Mouse (Mus musculus): ENCODE measurements at regions not wholly inside any gene's neighbourhood (a gene's known extent, or its start where the extent isn't known, plus 50 kb on each side); places are given as distances from the start of the nearest gene placed in this dataset.

DNA sequence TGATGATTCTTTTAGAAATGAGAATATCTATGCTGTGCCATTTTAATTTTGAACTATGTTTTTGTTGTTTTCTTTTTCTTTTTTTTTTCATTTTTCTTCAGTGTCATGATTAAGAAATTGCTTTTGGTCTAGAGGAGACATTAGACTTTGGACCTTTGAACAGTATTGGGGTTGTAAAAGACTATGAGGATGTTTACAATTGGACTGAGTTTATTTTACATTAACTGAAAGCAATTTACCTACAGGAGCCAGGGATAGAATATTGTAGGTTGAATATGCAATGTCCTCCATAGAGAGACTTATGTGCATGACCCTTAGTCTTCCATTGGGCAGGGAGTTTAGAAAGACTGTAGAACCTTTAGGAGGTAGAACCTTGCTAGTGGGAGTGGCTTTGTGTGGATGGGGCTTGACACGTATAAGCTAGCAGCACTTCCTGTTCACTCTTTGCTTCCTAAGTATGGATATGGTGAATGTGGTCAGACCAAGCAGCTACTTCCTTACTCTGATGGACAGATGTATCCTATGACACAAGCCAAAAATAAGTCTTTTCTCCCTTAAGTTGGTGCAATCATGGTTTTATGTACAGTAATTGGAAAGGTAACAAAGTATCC lies 516.5 kb downstream of the 1190002N15Rik start:
- H3K36me3 ChIP-seq (ENCODE audit: control insufficient read depth, insufficient read depth, low read length) = no peaks in the 10 kb centered on the region
- H3K4me2 ChIP-seq (replicated peaks; ENCODE audit: low read depth, low read length) = no peak overlapping the region
- H3K27me3 ChIP-seq (ENCODE audit: control insufficient read depth, insufficient read depth, low read length) = no peaks in the 10 kb centered on the region
- ATAC-seq (ENCODE audit: low FRiP score) = no peak
- no peak overlapping the region for H3K4me3 ChIP-seq (ENCODE audit: low read depth, low read length)
- H3K4me1 ChIP-seq (replicated peaks; ENCODE audit: control insufficient read depth, insufficient read depth, low read length) = no peaks in the 10 kb centered on the region
- H3K9me3 ChIP-seq (ENCODE audit: control insufficient read depth, low read length) = no peaks in the 10 kb centered on the region
- no peak for DNase-seq (ENCODE audit: low spot score)
- WGBS = 92% methylated on average over 1 of the region's 1 CpGs
- H3K9ac ChIP-seq (ENCODE audit: low read depth, low read length) = no peak overlapping the region
- no peak overlapping the region for H3K27ac ChIP-seq (ENCODE audit: low read depth, low read length)

DNA sequence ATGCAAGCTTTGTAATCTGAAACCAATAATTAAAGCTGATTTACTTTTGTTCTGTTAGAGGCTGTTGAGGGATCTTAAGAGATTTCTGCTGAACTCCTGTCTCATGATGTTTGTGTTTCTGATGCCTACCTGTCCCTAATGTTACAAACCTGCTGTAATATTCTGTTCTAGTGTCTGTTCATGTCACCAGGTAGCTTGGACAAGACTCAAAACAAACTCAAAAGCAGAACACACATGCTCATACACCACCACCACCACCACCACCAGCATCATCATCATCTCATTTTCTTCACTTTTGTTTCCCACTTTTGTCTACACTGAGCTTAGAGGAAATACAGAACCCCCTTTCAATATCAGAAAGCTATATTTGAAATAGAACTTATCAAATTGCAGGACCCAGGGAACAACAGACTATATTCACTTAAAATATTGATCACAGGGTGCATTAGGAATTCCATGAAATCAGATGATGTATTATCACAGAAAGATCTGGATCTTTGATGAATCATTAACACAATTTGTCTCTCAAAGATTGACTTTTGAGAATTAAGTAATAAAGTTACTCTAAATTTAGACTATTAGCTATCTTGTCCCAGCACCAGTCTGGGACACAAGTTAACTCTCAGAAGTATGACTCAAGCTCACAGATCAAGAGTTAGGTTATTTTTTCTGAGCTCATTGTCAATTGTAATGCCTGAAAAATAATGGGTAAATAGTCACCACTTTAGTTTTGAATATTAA lies 521.0 kb downstream of the 1190002N15Rik start:
- no peak for DNase-seq (ENCODE audit: low spot score)
- no peak for ATAC-seq (ENCODE audit: low FRiP score)

DNA sequence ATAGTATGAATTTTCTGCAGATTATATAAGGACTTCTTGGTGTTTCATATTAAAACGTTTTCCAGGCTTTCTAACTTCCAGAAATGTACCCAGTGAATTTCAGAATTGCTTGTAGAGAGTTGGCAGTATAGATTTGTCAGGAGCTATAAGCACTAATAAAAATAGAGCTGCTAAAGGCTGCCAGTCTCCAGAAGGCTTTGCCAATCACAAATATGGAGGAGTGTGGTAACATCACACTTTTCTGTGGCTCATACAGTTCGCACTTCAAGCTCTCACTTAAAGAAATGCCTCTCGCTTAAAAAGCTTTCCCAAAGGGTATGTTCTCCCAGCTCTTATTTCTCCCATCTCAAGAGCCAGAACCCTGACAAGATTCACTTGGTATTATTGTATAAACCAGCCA lies 545.7 kb downstream of the 1190002N15Rik start:
- Histone ChIP-seq H3K4me2 (replicated peaks; ENCODE audit: low read depth, low read length) (no peak overlapping the region), H3K9ac (ENCODE audit: low read depth, low read length) (no peak overlapping the region), H3K36me3 (ENCODE audit: control insufficient read depth, insufficient read depth, low read length) (no peaks in the 10 kb centered on the region), H3K9me3 (ENCODE audit: control insufficient read depth, low read length) (no peaks in the 10 kb centered on the region), H3K27me3 (ENCODE audit: control insufficient read depth, insufficient read depth, low read length) (no peaks in the 10 kb centered on the region), H3K4me1 (replicated peaks; ENCODE audit: control insufficient read depth, insufficient read depth, low read length) (no peaks in the 10 kb centered on the region), H3K27ac (ENCODE audit: low read depth, low read length) (no peak overlapping the region), H3K4me3 (ENCODE audit: low read depth, low read length) (no peak overlapping the region)
- DNase-seq (ENCODE audit: low spot score) (no peak), ATAC-seq (ENCODE audit: low FRiP score) (no peak)
- WGBS = 75% methylated on average over 3 of the region's 3 CpGs

More for the DNA sequence above, 521.0 kb downstream of the 1190002N15Rik start:
- no peaks in the 10 kb centered on the region for H3K36me3 ChIP-seq (ENCODE audit: control insufficient read depth, insufficient read depth, low read length)
- no peaks in the 10 kb centered on the region for H3K9me3 ChIP-seq (ENCODE audit: control insufficient read depth, low read length)
- H3K27ac ChIP-seq (ENCODE audit: low read depth, low read length) = no peak overlapping the region
- H3K4me3 ChIP-seq (ENCODE audit: low read depth, low read length) = no peak overlapping the region
- no peaks in the 10 kb centered on the region for H3K27me3 ChIP-seq (ENCODE audit: control insufficient read depth, insufficient read depth, low read length)
- H3K4me1 ChIP-seq (replicated peaks; ENCODE audit: control insufficient read depth, insufficient read depth, low read length) = no peaks in the 10 kb centered on the region
- H3K4me2 ChIP-seq (replicated peaks; ENCODE audit: low read depth, low read length) = no peak overlapping the region
- no peak overlapping the region for H3K9ac ChIP-seq (ENCODE audit: low read depth, low read length)

DNA sequence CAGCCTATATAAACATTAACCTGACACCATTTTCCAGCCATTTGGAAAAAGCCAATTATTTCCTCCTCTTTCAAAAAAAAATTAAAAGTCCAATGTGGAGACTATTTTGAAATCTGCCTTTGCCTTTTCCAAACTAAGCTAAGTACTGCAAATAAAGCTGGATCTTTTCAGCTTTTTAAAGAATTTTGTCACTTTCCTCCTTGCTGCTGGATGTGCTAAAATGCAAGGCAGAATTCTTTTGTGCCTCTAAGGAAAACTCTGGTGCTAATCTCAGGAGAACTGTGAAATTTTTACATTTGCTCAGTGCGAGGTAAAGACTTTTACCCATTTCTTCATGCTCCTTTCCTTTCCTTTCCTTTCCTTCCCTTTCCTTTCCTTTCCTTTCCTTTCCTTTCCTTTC lies 546.7 kb downstream of the 1190002N15Rik start:
- H3K4me2 ChIP-seq (replicated peaks; ENCODE audit: low read depth, low read length) = no peak overlapping the region
- H3K36me3 ChIP-seq (ENCODE audit: control insufficient read depth, insufficient read depth, low read length) = no peaks in the 10 kb centered on the region
- H3K4me3 ChIP-seq (ENCODE audit: low read depth, low read length) = no peak overlapping the region
- ATAC-seq (ENCODE audit: low FRiP score) (no peak), DNase-seq (ENCODE audit: low spot score) (no peak)
- H3K9ac ChIP-seq (ENCODE audit: low read depth, low read length) = no peak overlapping the region
- H3K4me1 ChIP-seq (replicated peaks; ENCODE audit: control insufficient read depth, insufficient read depth, low read length) = no peaks in the 10 kb centered on the region
- no peak overlapping the region for H3K27ac ChIP-seq (ENCODE audit: low read depth, low read length)
- H3K9me3 ChIP-seq (ENCODE audit: control insufficient read depth, low read length) = no peaks in the 10 kb centered on the region
- no peaks in the 10 kb centered on the region for H3K27me3 ChIP-seq (ENCODE audit: control insufficient read depth, insufficient read depth, low read length)
- 68% methylated on average over 1 of the region's 1 CpGs for WGBS

DNA sequence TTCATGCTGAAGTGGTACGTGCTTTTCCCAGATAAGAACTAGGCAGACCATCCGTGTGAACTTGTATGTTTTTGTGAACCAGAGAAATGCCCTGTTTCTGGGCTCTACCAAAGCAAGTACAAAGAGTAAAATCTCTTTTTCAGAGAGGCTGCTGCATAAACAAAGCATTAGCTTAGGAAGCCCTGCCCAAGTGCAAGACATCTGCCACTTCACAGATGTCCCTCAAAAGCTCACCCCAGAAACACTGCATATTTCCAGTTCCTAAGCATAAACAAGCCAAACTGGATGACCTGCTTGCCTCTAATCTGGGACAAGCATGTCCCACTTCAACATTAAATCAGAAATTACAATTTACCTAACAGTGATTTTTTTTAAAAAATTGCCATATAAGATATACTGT lies 556.7 kb downstream of the 1190002N15Rik start:
- Histone ChIP-seq H3K27ac (ENCODE audit: low read depth, low read length) (no peak overlapping the region), H3K4me2 (replicated peaks; ENCODE audit: low read depth, low read length) (no peak overlapping the region), H3K27me3 (ENCODE audit: control insufficient read depth, insufficient read depth, low read length) (no peaks in the 10 kb centered on the region), H3K36me3 (ENCODE audit: control insufficient read depth, insufficient read depth, low read length) (no peaks in the 10 kb centered on the region), H3K4me1 (replicated peaks; ENCODE audit: control insufficient read depth, insufficient read depth, low read length) (no peaks in the 10 kb centered on the region), H3K9ac (ENCODE audit: low read depth, low read length) (no peak overlapping the region), H3K4me3 (ENCODE audit: low read depth, low read length) (no peak overlapping the region), H3K9me3 (ENCODE audit: control insufficient read depth, low read length) (no peaks in the 10 kb centered on the region)
- no peak for ATAC-seq (ENCODE audit: low FRiP score)
- 73% methylated on average over 2 of the region's 2 CpGs for WGBS
- no peak for DNase-seq (ENCODE audit: low spot score)

DNA sequence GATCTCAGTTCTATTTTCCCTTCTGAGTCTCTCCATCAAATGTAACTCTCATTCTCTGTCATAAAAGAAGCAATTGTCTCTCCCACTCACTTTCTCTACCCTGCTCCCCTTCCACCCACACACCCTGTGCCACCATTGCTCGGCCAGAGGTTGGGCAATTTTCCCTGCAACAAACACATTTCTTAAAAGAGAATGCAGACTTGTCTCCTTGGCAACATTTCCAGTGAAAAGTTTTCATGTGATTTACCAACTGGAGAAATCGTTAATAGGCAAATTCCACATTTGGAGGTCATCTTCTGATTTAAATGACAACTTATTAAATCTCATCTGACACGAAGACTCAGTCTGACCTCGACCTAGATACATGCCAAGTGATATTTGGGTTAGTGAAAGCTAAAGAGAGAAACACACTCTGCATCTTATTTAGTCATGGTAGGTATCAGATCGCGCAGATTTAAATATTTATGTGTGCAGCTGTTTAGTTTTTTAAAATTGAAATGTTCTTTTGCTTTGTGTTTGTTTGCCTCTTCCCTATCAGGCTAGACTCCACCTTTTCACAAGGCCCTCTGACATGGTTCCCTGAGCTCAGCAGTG lies 568.1 kb downstream of the 1190002N15Rik start:
- DNase-seq (ENCODE audit: low spot score) = no peak
- H3K4me3 ChIP-seq (ENCODE audit: low read depth, low read length) = no peak overlapping the region
- H3K27ac ChIP-seq (ENCODE audit: low read depth, low read length) = no peak overlapping the region
- ATAC-seq (ENCODE audit: low FRiP score) = no peak
- 86% methylated on average over 6 of the region's 6 CpGs for WGBS
- H3K4me1 ChIP-seq (replicated peaks; ENCODE audit: control insufficient read depth, insufficient read depth, low read length) = no peaks in the 10 kb centered on the region
- H3K9me3 ChIP-seq (ENCODE audit: control insufficient read depth, low read length) = no peaks in the 10 kb centered on the region
- no peak overlapping the region for H3K4me2 ChIP-seq (replicated peaks; ENCODE audit: low read depth, low read length)
- H3K27me3 ChIP-seq (ENCODE audit: control insufficient read depth, insufficient read depth, low read length) = no peaks in the 10 kb centered on the region
- H3K9ac ChIP-seq (ENCODE audit: low read depth, low read length) = no peak overlapping the region
- no peaks in the 10 kb centered on the region for H3K36me3 ChIP-seq (ENCODE audit: control insufficient read depth, insufficient read depth, low read length)

DNA sequence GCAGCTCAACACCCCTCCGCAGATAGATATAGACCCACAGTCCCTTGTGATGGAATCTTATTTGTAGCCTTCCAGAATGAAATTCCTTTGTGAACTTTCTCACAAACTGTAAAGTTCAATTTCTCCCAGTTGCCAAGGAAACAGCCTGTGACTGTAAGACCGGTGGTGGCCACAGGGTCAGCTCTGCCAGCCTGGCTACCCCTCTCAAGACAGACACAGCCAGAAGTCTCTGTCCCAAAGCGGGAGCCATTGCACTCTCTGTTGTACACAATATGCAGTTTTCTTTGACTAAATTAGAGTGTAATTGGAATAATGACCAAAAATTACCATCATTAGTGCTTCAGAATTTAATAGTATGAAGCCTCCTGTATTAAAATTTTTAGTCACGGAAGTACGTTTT lies 568.8 kb downstream of the 1190002N15Rik start:
- no peak for ATAC-seq (ENCODE audit: low FRiP score)
- Histone ChIP-seq H3K9me3 (ENCODE audit: control insufficient read depth, low read length) (no peaks in the 10 kb centered on the region), H3K4me2 (replicated peaks; ENCODE audit: low read depth, low read length) (no peak overlapping the region), H3K27me3 (ENCODE audit: control insufficient read depth, insufficient read depth, low read length) (no peaks in the 10 kb centered on the region), H3K4me3 (ENCODE audit: low read depth, low read length) (no peak overlapping the region), H3K36me3 (ENCODE audit: control insufficient read depth, insufficient read depth, low read length) (no peaks in the 10 kb centered on the region), H3K4me1 (replicated peaks; ENCODE audit: control insufficient read depth, insufficient read depth, low read length) (no peaks in the 10 kb centered on the region), H3K9ac (ENCODE audit: low read depth, low read length) (no peak overlapping the region), H3K27ac (ENCODE audit: low read depth, low read length) (no peak overlapping the region)
- no peak for DNase-seq (ENCODE audit: low spot score)
- 89% methylated on average over 5 of the region's 5 CpGs for WGBS

DNA sequence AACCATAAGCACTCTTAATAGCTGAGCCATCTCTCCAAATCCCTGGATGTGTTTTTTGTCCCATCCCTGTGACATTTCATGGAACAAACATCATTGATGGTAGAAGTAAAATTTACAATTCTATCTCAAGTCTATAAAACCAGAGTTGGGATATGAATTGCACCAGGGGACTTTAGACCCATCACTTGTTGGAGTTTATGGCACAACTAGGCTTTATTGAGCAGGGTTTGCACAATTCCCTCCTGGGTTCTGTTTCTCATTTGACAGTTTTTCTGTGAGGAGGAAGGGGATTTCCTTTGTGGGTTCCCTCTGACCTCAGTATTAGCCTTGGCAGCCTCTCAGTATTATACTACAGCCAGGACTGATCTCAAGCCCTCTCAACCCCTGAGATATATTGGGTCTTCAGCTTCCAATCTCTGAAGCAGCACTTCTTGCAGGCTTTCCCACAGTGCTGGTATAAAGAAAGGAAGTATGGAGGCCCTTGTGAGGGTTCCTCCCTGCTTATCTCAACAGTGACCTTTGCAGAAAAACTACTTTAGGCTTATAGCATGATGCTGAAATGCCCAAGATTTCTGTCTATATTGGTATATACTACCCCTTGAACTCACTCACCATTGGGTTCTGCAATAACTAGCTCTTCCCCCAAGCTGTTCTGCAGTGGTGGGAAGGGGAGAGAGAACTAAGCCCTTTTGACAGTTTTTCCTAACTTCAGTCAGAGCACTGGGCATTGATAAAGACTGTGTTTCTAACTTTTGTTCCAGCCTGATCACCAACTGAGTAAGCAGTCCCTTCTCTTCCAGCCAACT lies 582.4 kb downstream of the 1190002N15Rik start:
- no peak for DNase-seq (ENCODE audit: low spot score)
- H3K36me3 ChIP-seq (ENCODE audit: control insufficient read depth, insufficient read depth, low read length) = no peaks in the 10 kb centered on the region

More for the DNA sequence above, 582.4 kb downstream of the 1190002N15Rik start:
- Histone ChIP-seq H3K27ac (ENCODE audit: low read depth, low read length) (no peak overlapping the region), H3K9ac (ENCODE audit: low read depth, low read length) (no peak overlapping the region), H3K4me1 (replicated peaks; ENCODE audit: control insufficient read depth, insufficient read depth, low read length) (no peaks in the 10 kb centered on the region), H3K9me3 (ENCODE audit: control insufficient read depth, low read length) (no peaks in the 10 kb centered on the region), H3K4me3 (ENCODE audit: low read depth, low read length) (no peak overlapping the region), H3K4me2 (replicated peaks; ENCODE audit: low read depth, low read length) (no peak overlapping the region), H3K27me3 (ENCODE audit: control insufficient read depth, insufficient read depth, low read length) (no peaks in the 10 kb centered on the region)
- ATAC-seq (ENCODE audit: low FRiP score) = no peak
